ENCODE assay signal across 14 mouse cellular contexts in genomic region chr12:102650649-102651048, GRCm38 (mm10).
"Had no signal": no experiment of that assay in that cellular context is flagged by ENCODE, and none has a peak within 500 bp of the region (broad histone marks: within the 10 kb centered on the region; RNA-seq: fewer than 3 reads in every experiment).

No protein-coding gene starts in this region.

- H3K9me3 ChIP-seq: neural tube, embryonic 13.5 days; neural tube, embryonic 15.5 days; stomach, embryonic 15.5 days had no signal

- H3K4me2 ChIP-seq: neural tube, embryonic 13.5 days; neural tube, embryonic 15.5 days; stomach, embryonic 15.5 days had no signal

- DNase-seq: retina, postnatal 1 day; right cerebral cortex, adult 18-20 months; right cerebral cortex, postnatal 14 days; right cerebral cortex, postnatal 25 days; right cerebral cortex, postnatal 4 days; spleen, adult 18-20 months; thymus, adult 18-20 months; thymus, adult 2 months; thymus, postnatal 25 days; thymus, postnatal 4 days had no signal

- H3K9ac ChIP-seq: neural tube, embryonic 13.5 days; neural tube, embryonic 15.5 days; stomach, embryonic 15.5 days had no signal

- H3K27me3 ChIP-seq: neural tube, embryonic 13.5 days; neural tube, embryonic 15.5 days; stomach, embryonic 15.5 days had no signal

- H3K36me3 ChIP-seq: neural tube, embryonic 13.5 days; neural tube, embryonic 15.5 days; stomach, embryonic 15.5 days had no signal

- H3K27ac ChIP-seq: neural tube, embryonic 13.5 days; neural tube, embryonic 15.5 days; stomach, embryonic 15.5 days; stomach, postnatal 0 days had no signal

- H3K4me3 ChIP-seq: neural tube, embryonic 13.5 days; neural tube, embryonic 15.5 days; stomach, embryonic 15.5 days had no signal
